Mouse (Mus musculus): ENCODE measurements around the gene Tgoln1.

DNA sequence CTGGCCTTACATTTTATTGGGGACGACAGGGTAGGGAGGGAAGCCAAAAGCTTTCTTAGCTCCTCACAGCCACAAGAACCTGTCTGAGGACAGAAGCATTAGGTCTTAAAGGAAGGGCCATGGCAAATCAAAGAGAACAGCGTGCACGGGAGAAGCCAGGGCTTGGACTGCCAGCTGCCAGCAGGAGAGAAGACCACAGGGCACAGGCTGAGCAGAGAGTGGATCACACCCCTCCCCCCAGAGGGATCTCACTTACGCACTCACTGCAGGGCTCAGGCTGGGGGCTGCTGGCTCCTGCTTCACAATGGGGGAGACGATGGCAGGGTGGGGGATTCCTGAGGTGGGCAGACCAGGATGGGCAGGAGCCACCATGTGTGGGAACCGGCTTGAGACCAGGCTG lies 14.9 kb upstream of the Tgoln1 start:
- TF ChIP-seq GATA1 (IDR thresholded peaks at IDR 0.05; ENCODE audit: borderline replicate concordance, low read length) (no peak), FLI1 (IDR thresholded peaks at IDR 0.05; ENCODE audit: low read length) (no peak)
